Mouse (Mus musculus) MEL (cell line): ENCODE data around the gene Nrbp1. TPM values are rescaled to one million over a fixed set of nuclear protein-coding genes. Genes with fewer than 3 reads are reported as not detected.
A peak's percentile ranks its signal among the peaks of the same experiment; 100 is the strongest.

Experiments used
- DNase-seq: peaks from one replicate; pipeline ENCODE4 v3.0.0; 2011; ENCODE audit warnings: low read depth, low spot score
- H3K27ac ChIP-seq: 2 replicates; pipeline ENCODE4 v1.5.1; 2012; ENCODE audit warnings: low read depth, mild to moderate bottlenecking, control low read depth, low read length, moderate library complexity; ENCODE audit not compliant: control insufficient read depth
- H3K27me3 ChIP-seq, 2 experiments: fragments of 150-350 bp in 1 of 2; sonication (generic) in 1 of 2; 2 replicates each; pipeline ENCODE4 v1.6.1; 2012; ENCODE audit warnings: low read length in 2 of 2, mild to moderate bottlenecking in 2 of 2, improper control_type of control experiment in 1 of 2, moderate library complexity in 1 of 2; ENCODE audit not compliant: insufficient read depth in 2 of 2, control insufficient read depth in 1 of 2
- H3K36me3 ChIP-seq, 2 experiments: 2 replicates each; pipeline ENCODE4 v1.6.1; 2012 to 2014; ENCODE audit warnings: low read length in 2 of 2, improper control_type of control experiment in 1 of 2, inconsistent platforms in 1 of 2, mild to moderate bottlenecking in 1 of 2; ENCODE audit not compliant: insufficient read depth in 2 of 2, control insufficient read depth in 1 of 2
- H3K4me1 ChIP-seq, 2 experiments: fragments of 150-350 bp in 1 of 2; sonication (generic) in 1 of 2; 2 replicates each; pipeline ENCODE4 v1.6.1; 2012; ENCODE audit warnings: low read length in 2 of 2, improper control_type of control experiment in 1 of 2, mild to moderate bottlenecking in 1 of 2; ENCODE audit not compliant: insufficient read depth in 2 of 2, control insufficient read depth in 1 of 2
- H3K4me3 ChIP-seq, 2 experiments: fragments of 150-350 bp in 1 of 2; sonication (generic) in 1 of 2; 2 replicates each; pipeline ENCODE4 v1.5.1; 2012; ENCODE audit warnings: low read depth in 2 of 2, low read length in 2 of 2, mild to moderate bottlenecking in 2 of 2, moderate library complexity in 2 of 2, control low read depth in 1 of 2, improper control_type of control experiment in 1 of 2; ENCODE audit not compliant: control insufficient read depth in 1 of 2, insufficient read depth in 1 of 2
- H3K79me2 ChIP-seq: 2 replicates; pipeline ENCODE4 v1.6.1; 2012; ENCODE audit warnings: mild to moderate bottlenecking, low read length, moderate library complexity; ENCODE audit not compliant: control insufficient read depth, poor library complexity, insufficient read depth
- H3K9ac ChIP-seq: 2 replicates; pipeline ENCODE4 v1.6.1; 2012; ENCODE audit warnings: low read depth, mild to moderate bottlenecking, control low read depth, low read length, moderate library complexity; ENCODE audit not compliant: control insufficient read depth, poor library complexity, severe bottlenecking
- H3K9me3 ChIP-seq: fragments of 150-350 bp; sonication (generic); replicated peaks from 2 replicates; pipeline ENCODE4 v1.6.1; 2012; ENCODE audit warnings: mild to moderate bottlenecking, low read length, improper control_type of control experiment, moderate library complexity; ENCODE audit not compliant: insufficient read depth
- BHLHE40 ChIP-seq: IDR thresholded peaks from 2 replicates; pipeline ENCODE4 v1.6.1; 2012; ENCODE audit warnings: low read depth, mild to moderate bottlenecking, inconsistent platforms, low read length, improper control_type of control experiment, borderline replicate concordance
- CHD2 ChIP-seq: IDR thresholded peaks from 2 replicates; pipeline ENCODE4 v1.6.1; 2011; ENCODE audit warnings: low read length, improper control_type of control experiment
- CTCF ChIP-seq, 3 experiments: IDR thresholded peaks in 2 of 3; conservative IDR thresholded peaks in 1 of 3; 2 replicates each; pipeline ENCODE4 v1.5.1; 2011 to 2012; ENCODE audit warnings: low read length in 3 of 3, low read depth in 2 of 3, mild to moderate bottlenecking in 2 of 3, improper control_type of control experiment in 1 of 3, inconsistent platforms in 1 of 3, mixed read lengths in 1 of 3, moderate library complexity in 1 of 3; ENCODE audit not compliant: control insufficient read depth in 1 of 3, insufficient read depth in 1 of 3, poor library complexity in 1 of 3, severe bottlenecking in 1 of 3
- E2F4 ChIP-seq: IDR thresholded peaks from 2 replicates; pipeline ENCODE4 v1.6.1; 2011; ENCODE audit warnings: low read depth, low read length, improper control_type of control experiment, borderline replicate concordance
- ELF1 ChIP-seq: IDR thresholded peaks from 2 replicates; pipeline ENCODE4 v1.6.1; 2014; ENCODE audit warnings: low read depth, mild to moderate bottlenecking, inconsistent platforms, low read length, improper control_type of control experiment, moderate library complexity
- EP300 ChIP-seq, 2 experiments: IDR thresholded peaks; 2 replicates each; pipeline ENCODE4 v1.6.1; 2011; ENCODE audit warnings: improper control_type of control experiment in 2 of 2, low read length in 2 of 2, low read depth in 1 of 2, mild to moderate bottlenecking in 1 of 2
- ETS1 ChIP-seq: IDR thresholded peaks from 2 replicates; pipeline ENCODE4 v1.6.1; 2012; ENCODE audit warnings: low read depth, mild to moderate bottlenecking, inconsistent platforms, low read length, improper control_type of control experiment, moderate library complexity
- GABPA ChIP-seq: IDR thresholded peaks from 2 replicates; pipeline ENCODE4 v1.6.1; 2012; ENCODE audit warnings: low read depth, mild to moderate bottlenecking, inconsistent platforms, low read length, improper control_type of control experiment, moderate library complexity
- GATA1 ChIP-seq: IDR thresholded peaks from 2 replicates; pipeline ENCODE4 v1.6.1; 2011; ENCODE audit warnings: low read depth, low read length, improper control_type of control experiment
- HCFC1 ChIP-seq: IDR thresholded peaks from 2 replicates; pipeline ENCODE4 v1.6.1; 2012; ENCODE audit warnings: low read depth, mild to moderate bottlenecking, inconsistent platforms, low read length, improper control_type of control experiment, moderate library complexity
- JUND ChIP-seq: IDR thresholded peaks from 2 replicates; pipeline ENCODE4 v1.6.1; 2011; ENCODE audit warnings: low read depth, mild to moderate bottlenecking, improper control_type of control experiment, low read length
- KAT2A ChIP-seq: conservative IDR thresholded peaks from 2 replicates; pipeline ENCODE4 v1.6.1; 2012; ENCODE audit warnings: low read depth, low read length, improper control_type of control experiment, inconsistent platforms
- MAFK ChIP-seq: IDR thresholded peaks from 2 replicates; pipeline ENCODE4 v1.6.1; 2011; ENCODE audit warnings: low read depth, mild to moderate bottlenecking, low read length, improper control_type of control experiment, borderline replicate concordance
- MAX ChIP-seq: IDR thresholded peaks from 2 replicates; pipeline ENCODE4 v1.6.1; 2011; ENCODE audit warnings: low read length, improper control_type of control experiment
- MAZ ChIP-seq: IDR thresholded peaks from 2 replicates; pipeline ENCODE4 v1.6.1; 2012; ENCODE audit warnings: low read depth, mild to moderate bottlenecking, inconsistent platforms, low read length, improper control_type of control experiment
- MEF2A ChIP-seq: IDR thresholded peaks from 2 replicates; pipeline ENCODE4 v1.6.1; 2014; ENCODE audit warnings: low read depth, mild to moderate bottlenecking, inconsistent platforms, low read length, improper control_type of control experiment; ENCODE audit not compliant: poor library complexity, insufficient replicate concordance, severe bottlenecking; ENCODE audit errors: extremely low read depth
- MYB ChIP-seq: IDR thresholded peaks from 2 replicates; pipeline ENCODE4 v1.6.1; 2011; ENCODE audit warnings: mild to moderate bottlenecking, low read depth, low read length, improper control_type of control experiment
- MYC ChIP-seq: IDR thresholded peaks from 2 replicates; pipeline ENCODE4 v1.6.1; 2011; ENCODE audit warnings: low read depth, mild to moderate bottlenecking, low read length, improper control_type of control experiment, moderate library complexity
- NELFE ChIP-seq: IDR thresholded peaks from 2 replicates; pipeline ENCODE4 v1.6.1; 2011; ENCODE audit warnings: low read depth, low read length, improper control_type of control experiment
- POLR2AphosphoS2 ChIP-seq: IDR thresholded peaks from 2 replicates; pipeline ENCODE4 v1.6.1; 2011; ENCODE audit warnings: low read length, improper control_type of control experiment
- POLR2AphosphoS5 ChIP-seq: IDR thresholded peaks from 2 replicates; pipeline ENCODE4 v1.6.1; 2012; ENCODE audit warnings: low read depth, borderline replicate concordance, mild to moderate bottlenecking, inconsistent platforms, low read length, moderate library complexity, mixed read lengths
- RAD21 ChIP-seq: IDR thresholded peaks from 2 replicates; pipeline ENCODE4 v1.6.1; 2011; ENCODE audit warnings: mild to moderate bottlenecking, low read depth, low read length, improper control_type of control experiment
- RCOR1 ChIP-seq: IDR thresholded peaks from 2 replicates; pipeline ENCODE4 v1.6.1; 2012; ENCODE audit warnings: low read depth, mild to moderate bottlenecking, inconsistent platforms, low read length, improper control_type of control experiment
- SIN3A ChIP-seq: IDR thresholded peaks from 2 replicates; pipeline ENCODE4 v1.6.1; 2012; ENCODE audit warnings: low read length, improper control_type of control experiment, inconsistent platforms
- SMC3 ChIP-seq: IDR thresholded peaks from 2 replicates; pipeline ENCODE4 v1.6.1; 2011; ENCODE audit warnings: low read depth, low read length, improper control_type of control experiment
- TAL1 ChIP-seq: IDR thresholded peaks from 2 replicates; pipeline ENCODE4 v1.6.1; 2012; ENCODE audit warnings: mild to moderate bottlenecking, inconsistent platforms, low read length, moderate library complexity, mixed read lengths
- TBP ChIP-seq: IDR thresholded peaks from 2 replicates; pipeline ENCODE4 v1.8.0; 2011; ENCODE audit warnings: low read depth, low read length, improper control_type of control experiment
- TCF12 ChIP-seq: IDR thresholded peaks from 2 replicates; pipeline ENCODE4 v1.6.1; 2014; ENCODE audit warnings: low read depth, mild to moderate bottlenecking, inconsistent platforms, low read length, improper control_type of control experiment, moderate library complexity
- UBTF ChIP-seq: IDR thresholded peaks from 2 replicates; pipeline ENCODE4 v1.6.1; 2012; ENCODE audit warnings: low read depth, mild to moderate bottlenecking, inconsistent platforms, low read length, improper control_type of control experiment, moderate library complexity, borderline replicate concordance; ENCODE audit not compliant: insufficient read depth
- USF1 ChIP-seq: IDR thresholded peaks from 2 replicates; pipeline ENCODE4 v1.6.1; 2014; ENCODE audit warnings: low read depth, mild to moderate bottlenecking, inconsistent platforms, low read length, improper control_type of control experiment, moderate library complexity
- USF2 ChIP-seq, 2 experiments: IDR thresholded peaks; 2 replicates each; pipeline ENCODE4 v1.6.1; 2011 to 2012; ENCODE audit warnings: improper control_type of control experiment in 2 of 2, low read length in 2 of 2, borderline replicate concordance in 1 of 2, inconsistent platforms in 1 of 2, low read depth in 1 of 2, mild to moderate bottlenecking in 1 of 2; ENCODE audit not compliant: insufficient read depth in 1 of 2
- ZC3H11A ChIP-seq: IDR thresholded peaks from 2 replicates; pipeline ENCODE4 v1.6.1; 2012; ENCODE audit warnings: low read depth, mild to moderate bottlenecking, inconsistent platforms, low read length, improper control_type of control experiment
- ZKSCAN1 ChIP-seq: IDR thresholded peaks from 2 replicates; pipeline ENCODE4 v1.6.1; 2012; ENCODE audit warnings: low read depth, mild to moderate bottlenecking, inconsistent platforms, low read length, improper control_type of control experiment, moderate library complexity
- ZMIZ1 ChIP-seq: IDR thresholded peaks from 2 replicates; pipeline ENCODE4 v1.6.1; 2012; ENCODE audit warnings: low read depth, mild to moderate bottlenecking, inconsistent platforms, low read length, improper control_type of control experiment, moderate library complexity
- ZNF384 ChIP-seq: IDR thresholded peaks from 2 replicates; pipeline ENCODE4 v1.6.1; 2012; ENCODE audit warnings: low read depth, mild to moderate bottlenecking, inconsistent platforms, low read length, improper control_type of control experiment
- polyA plus RNA-seq, 2 experiments: library from polyadenylated mRNA; stranded (reverse) in 1 of 2; unstranded in 1 of 2; fragments of >175 nt in 1 of 2; fragments of >200 nt in 1 of 2; gene quantifications; 2 replicates each; pipeline versions ENCODE4 v1.2.1 to v1.2.4; 2012; ENCODE audit warnings: low replicate concordance in 2 of 2, low read depth in 1 of 2; ENCODE audit not compliant: insufficient read length in 2 of 2, insufficient read depth in 1 of 2, missing spikeins in 1 of 2
- total RNA-seq: library from RNA; depleted of rRNA; stranded (reverse); fragments of 300-350 nt; gene quantifications from 2 replicates; pipeline ENCODE4 v1.2.3, GENCODE M21; 2012

Gene Nrbp1
- total and polyA plus RNA-seq, 3 experiments = 42.0 to 55.2 TPM; not detected in 1

- Histone ChIP-seq H3K9me3 (no peaks in the 10 kb centered on the region), H3K4me1 (peaks cover 8 to 15% of the 10 kb centered on the region in 2 experiments), H3K4me3 (peak within 1 kb of the TSS; percentile 74), H3K27me3 (no peaks in the 10 kb centered on the region), H3K79me2 (peaks cover 47% of the 10 kb centered on the region), H3K27ac (peak within 1 kb of the TSS; percentile 84), H3K9ac (peak within 1 kb of the TSS; percentile 95), H3K36me3 (peaks cover 12 to 33% of the 10 kb centered on the region in 2 experiments)
- DNase-seq = peak; percentile 99
- TF ChIP-seq TAL1 (no peak), ZC3H11A (no peak), RAD21 (no peak), ETS1 (peak; percentile 37; the same call in 1 of the 2 replicates), ZNF384 (no peak; the same call in 1 of the 2 replicates), MEF2A (no peak), USF2 (IDR thresholded peaks at IDR 0.05; ENCODE audit: borderline replicate concordance in 1 of 2, insufficient read depth in 1 of 2, low read depth in 1 of 2, low read length in 2 of 2) (no peak), KAT2A (peak; percentile 58; the same call in 1 of the 2 replicates), ZKSCAN1 (no peak), CHD2 (peak; percentile 94), GABPA (no peak), SIN3A (peak; percentile 95), TCF12 (peak; percentile 73), MYB (peak; percentile 85), NELFE (peak; percentile 99), MAFK (no peak), POLR2AphosphoS2 (peak; percentile 99), ELF1 (peak; percentile 90), CTCF (IDR thresholded peaks at IDR 0.05 in 2 of 3, conservative IDR thresholded peaks at IDR 0.05 in 1 of 3; ENCODE audit: control insufficient read depth in 1 of 3, insufficient read depth in 1 of 3, low read depth in 2 of 3, low read length in 3 of 3, poor library complexity in 1 of 3, severe bottlenecking in 1 of 3) (peak in 1 of 3 experiments; percentile 15; a peak in 1 of 6 replicates), MYC (peak; percentile 89; the same call in 1 of the 2 replicates), TBP (peak; percentile 76), JUND (no peak), HCFC1 (peak; percentile 88), E2F4 (peak; percentile 80), GATA1 (peak; percentile 64), EP300 (IDR thresholded peaks at IDR 0.05; ENCODE audit: low read depth in 1 of 2, low read length in 2 of 2) (peak in 1 of 2 experiments; percentile 41; a peak in 2 of 4 replicates), USF1 (peak; percentile 10), SMC3 (no peak), MAX (peak; percentile 87), ZMIZ1 (peak; percentile 98), BHLHE40 (no peak), MAZ (peak; percentile 77), UBTF (0 out of 2 replicates have a peak, but pooled peaks have one; percentile 77), POLR2AphosphoS5 (peak; percentile 23; the same call in 1 of the 2 replicates), RCOR1 (no peak)
Observed at GRCm38 (mm10) chr5:31220448-31221303, 20.0 kb upstream of the Nrbp1 start, which contains the start of gene Ppm1g. Ppm1g (minus strand) TSS chr5:31220687.
